Mouse (Mus musculus): ENCODE data around the gene Trmt61a.

DNA sequence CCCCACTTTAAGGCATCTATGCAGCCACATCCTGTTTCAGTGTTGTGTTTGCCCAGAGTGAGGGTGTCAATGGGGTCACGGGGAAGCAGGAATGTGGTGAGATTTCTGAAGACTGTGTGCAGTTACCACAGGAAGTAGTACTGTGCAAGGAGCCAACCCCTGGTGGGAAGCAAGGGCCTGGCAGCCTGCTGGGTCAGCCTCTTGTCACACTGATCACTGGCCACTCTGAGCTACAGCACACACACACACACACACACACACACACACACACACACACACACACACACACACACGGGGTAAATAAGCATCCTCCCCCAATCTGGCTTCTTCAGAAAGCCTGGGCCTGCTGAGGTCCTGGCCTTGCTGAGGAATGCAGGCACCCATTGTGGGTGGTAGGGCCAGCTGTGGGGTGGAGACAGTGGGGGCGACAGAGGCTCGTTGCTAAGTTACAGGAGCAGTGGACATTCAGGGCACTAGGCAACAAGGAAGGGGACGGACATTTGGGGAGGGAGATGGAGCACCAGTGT is 13.5 kb downstream of the Trmt61a start:
- TF ChIP-seq POLR2A (IDR thresholded peaks at IDR 0.05; ENCODE audit: borderline replicate concordance, low read depth, low read length), result no peak
- no peak for TF ChIP-seq CTCF (IDR thresholded peaks at IDR 0.05; ENCODE audit: low read depth, low read length)

Data from bone marrow macrophage, adult 2 months (primary cell).